Mouse (Mus musculus): Measurements from ENCODE around the gene Optn.

DNA sequence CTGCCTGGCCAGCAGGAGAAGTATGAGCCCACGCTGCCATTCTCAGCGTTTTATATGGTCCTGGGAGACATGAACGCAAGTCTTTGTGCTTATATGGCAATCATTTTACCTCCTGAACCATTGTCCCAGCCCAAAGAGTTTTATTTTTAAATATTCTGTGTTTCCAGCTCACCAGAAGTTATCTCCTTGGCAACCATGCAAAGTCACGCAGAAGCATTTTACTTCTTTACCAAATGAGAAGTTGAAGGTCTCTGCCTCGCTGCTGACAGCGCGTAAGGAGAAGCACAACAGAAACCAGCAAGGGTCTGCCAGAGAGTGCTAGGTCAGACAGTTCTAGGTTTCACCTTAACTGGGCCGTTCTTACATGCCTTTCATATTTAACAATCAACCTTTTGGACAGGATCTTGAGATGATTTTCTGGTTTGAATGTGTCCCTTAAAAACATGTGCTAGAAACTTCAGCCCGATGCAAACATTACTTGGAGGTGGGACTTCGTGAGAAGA is 37.9 kb upstream of the Optn start:
- no peak for TF ChIP-seq CTCF (IDR thresholded peaks at IDR 0.05; ENCODE audit: extremely low read depth, insufficient read length, insufficient replicate concordance, low read depth, low read length)
- no peak for TF ChIP-seq POLR2A (IDR thresholded peaks at IDR 0.05; ENCODE audit: low read depth, low read length)

All from small intestine, adult 2 months (tissue).